Mouse (Mus musculus) midbrain, embryonic 13.5 days (tissue): ENCODE results near the gene Cbx2. TPM values are rescaled to one million over a fixed set of nuclear protein-coding genes. Genes with fewer than 3 reads are reported as not detected.

Source experiments
- ATAC-seq: fragments of 200-750 bp; cut with Nextera tagmentation; 2 replicates; pipeline ENCODE4 v1.8.0; 2017; ENCODE audit warnings: mild to moderate bottlenecking, moderate TSS enrichment, moderate library complexity
- H3K27ac ChIP-seq: fragments of 300-500 bp; sonication (generic); 2 replicates; pipeline ENCODE4 v1.5.1; 2015; ENCODE audit warnings: inconsistent platforms, mild to moderate bottlenecking, moderate library complexity
- H3K27me3 ChIP-seq: fragments of 300-500 bp; sonication (generic); 2 replicates; pipeline ENCODE4 v1.6.1; 2015; ENCODE audit warnings: mild to moderate bottlenecking, inconsistent platforms
- H3K36me3 ChIP-seq: fragments of 300-500 bp; sonication (generic); 2 replicates; pipeline ENCODE4 v1.6.1; 2015; ENCODE audit warnings: mild to moderate bottlenecking, inconsistent platforms
- H3K4me1 ChIP-seq: fragments of 300-500 bp; sonication (generic); replicated peaks from 2 replicates; pipeline ENCODE4 v1.6.1; 2015; ENCODE audit warnings: inconsistent platforms
- H3K4me2 ChIP-seq: fragments of 300-500 bp; sonication (generic); replicated peaks from 2 replicates; pipeline ENCODE4 v1.6.1; 2015; ENCODE audit warnings: moderate library complexity, mild to moderate bottlenecking, inconsistent platforms
- H3K4me3 ChIP-seq: fragments of 300-500 bp; sonication (generic); replicated peaks from 2 replicates; pipeline ENCODE4 v1.5.1; 2015; ENCODE audit warnings: mild to moderate bottlenecking, inconsistent platforms
- H3K9ac ChIP-seq: fragments of 300-500 bp; sonication (generic); replicated peaks from 2 replicates; pipeline ENCODE4 v1.6.1; 2015; ENCODE audit warnings: mild to moderate bottlenecking, inconsistent platforms
- H3K9me3 ChIP-seq: fragments of 300-500 bp; sonication (generic); 2 replicates; pipeline ENCODE4 v1.6.1; 2016; ENCODE audit warnings: mild to moderate bottlenecking, inconsistent platforms
- WGBS: fragments of 180-500 bp; shearing (Covaris S2); methylation state at CpG from one replicate; pipeline ENCODE4 v1.1.7; 2015; 5-methylcytosine and 5-hydroxymethylcytosine counted together
- polyA plus RNA-seq: library from polyadenylated mRNA; unstranded; fragments of >200 nt; fragmentation: Nextera tagmentation; extraction: Ambion mirVana; gene quantifications from 2 replicates; pipeline ENCODE4 v1.2.1, GENCODE M21; 2015

Cbx2 gene
- polyA plus RNA-seq, 1 experiment from 2014 or later: 34.7 TPM

GRCm38 (mm10) chr11:119022068-119022894, 481 bp upstream of the Cbx2 start:
- Histone ChIP-seq H3K27ac (peak overlapping the region; percentile 92), H3K9ac (peak overlapping the region; percentile 96), H3K4me3 (peak overlapping the region; percentile 93), H3K36me3 (peaks cover 13% of the 10 kb centered on the region), H3K27me3 (peaks cover 12% of the 10 kb centered on the region), H3K9me3 (no peaks in the 10 kb centered on the region), H3K4me1 (peaks cover 47% of the 10 kb centered on the region), H3K4me2 (peak overlapping the region; percentile 96)
- 4% methylated on average over 41 of the region's 42 CpGs for WGBS
- ATAC-seq: no peak

- Histone ChIP-seq H3K9ac (peak overlapping the region; percentile 96), H3K4me3 (peak overlapping the region; percentile 93), H3K4me2 (peak overlapping the region; percentile 96), H3K27ac (peak overlapping the region; percentile 92), H3K9me3 (no peaks in the 10 kb centered on the region), H3K36me3 (peaks cover 27% of the 10 kb centered on the region), H3K4me1 (peaks cover 57% of the 10 kb centered on the region), H3K27me3 (peaks cover 12% of the 10 kb centered on the region)
- under 1% methylated on average over 15 of the region's 15 CpGs for WGBS
- peak; percentile 43 for ATAC-seq
These were observed 836 bp downstream of the Cbx2 start for GRCm38 (mm10) chr11:119023616-119023980.

- Histone ChIP-seq H3K36me3 (peaks cover 33% of the 10 kb centered on the region), H3K27me3 (peaks cover 12% of the 10 kb centered on the region), H3K27ac (peak overlapping the region; percentile 92), H3K4me2 (peak overlapping the region; percentile 96), H3K9me3 (no peaks in the 10 kb centered on the region), H3K4me1 (peaks cover 63% of the 10 kb centered on the region), H3K4me3 (peak overlapping the region; percentile 93), H3K9ac (peak overlapping the region; percentile 96)
- ATAC-seq: no peak
- WGBS: 20% methylated on average over 7 of the region's 7 CpGs
These were observed 1.5 kb downstream of the Cbx2 start for GRCm38 (mm10) chr11:119024260-119024659.

- peak overlapping the region; percentile 51; the same call in 1 of the 2 replicates for H3K27ac ChIP-seq
- peak overlapping the region; percentile 93 for H3K4me3 ChIP-seq
- peak overlapping the region; percentile 96 for H3K9ac ChIP-seq
- ATAC-seq: no peak
- peaks cover under 1% of the 10 kb centered on the region; the same call in 1 of the 2 replicates for H3K27me3 ChIP-seq
- WGBS: 44% methylated on average over 12 of the region's 12 CpGs
- H3K36me3 ChIP-seq: peaks cover 52% of the 10 kb centered on the region
- peaks cover 69% of the 10 kb centered on the region for H3K4me1 ChIP-seq
- H3K4me2 ChIP-seq: peak overlapping the region; percentile 96
- no peaks in the 10 kb centered on the region for H3K9me3 ChIP-seq
These were observed 3.4 kb downstream of the Cbx2 start for GRCm38 (mm10) chr11:119026203-119026602.

GRCm38 (mm10) chr11:119033874-119034558, 11.3 kb downstream of the Cbx2 start:
- WGBS: 2% methylated on average over 26 of the region's 26 CpGs
- H3K27ac ChIP-seq: no peak overlapping the region
- H3K4me1 ChIP-seq: peaks cover 65% of the 10 kb centered on the region
- H3K4me2 ChIP-seq: peak overlapping the region; percentile 48
- peak; percentile 49; the same call in 1 of the 2 replicates for ATAC-seq
- peak overlapping the region; percentile 23 for H3K4me3 ChIP-seq
- peaks cover 27% of the 10 kb centered on the region for H3K36me3 ChIP-seq
- no peak overlapping the region; the same call in 1 of the 2 replicates for H3K9ac ChIP-seq
- H3K9me3 ChIP-seq: no peaks in the 10 kb centered on the region
- H3K27me3 ChIP-seq: peaks cover 52% of the 10 kb centered on the region

- Histone ChIP-seq H3K4me1 (peaks cover 65% of the 10 kb centered on the region), H3K4me2 (peak overlapping the region; percentile 48), H3K27ac (no peak overlapping the region), H3K9ac (no peak overlapping the region; the same call in 1 of the 2 replicates), H3K36me3 (peaks cover 21% of the 10 kb centered on the region), H3K9me3 (no peaks in the 10 kb centered on the region), H3K4me3 (peak overlapping the region; percentile 23), H3K27me3 (peaks cover 56% of the 10 kb centered on the region)
- 3% methylated on average over 19 of the region's 19 CpGs for WGBS
- ATAC-seq: peak; percentile 28; the same call in 1 of the 2 replicates
These were observed 11.9 kb downstream of the Cbx2 start for GRCm38 (mm10) chr11:119034635-119035034.

- Histone ChIP-seq H3K27me3 (peaks cover 56% of the 10 kb centered on the region), H3K4me2 (peak overlapping the region; percentile 48), H3K36me3 (peaks cover 16% of the 10 kb centered on the region), H3K4me1 (peaks cover 69% of the 10 kb centered on the region), H3K9ac (no peak overlapping the region), H3K4me3 (peak overlapping the region; percentile 23), H3K27ac (no peak overlapping the region), H3K9me3 (no peaks in the 10 kb centered on the region)
- 2% methylated on average over 21 of the region's 21 CpGs for WGBS
- no peak for ATAC-seq
These were observed 12.4 kb downstream of the Cbx2 start for GRCm38 (mm10) chr11:119035094-119035685.

- H3K4me3 ChIP-seq: peak overlapping the region; percentile 23
- no peak for ATAC-seq
- H3K27ac ChIP-seq: no peak overlapping the region
- H3K27me3 ChIP-seq: peaks cover 56% of the 10 kb centered on the region
- no peaks in the 10 kb centered on the region for H3K9me3 ChIP-seq
- H3K4me2 ChIP-seq: peak overlapping the region; percentile 48
- H3K9ac ChIP-seq: no peak overlapping the region
- H3K36me3 ChIP-seq: peaks cover 10% of the 10 kb centered on the region
- under 1% methylated on average over 21 of the region's 21 CpGs for WGBS
- H3K4me1 ChIP-seq: peaks cover 71% of the 10 kb centered on the region
These were observed 13.0 kb downstream of the Cbx2 start for GRCm38 (mm10) chr11:119035686-119036165.

- ATAC-seq: no peak
- no peak overlapping the region for H3K9ac ChIP-seq
- peaks cover 56% of the 10 kb centered on the region for H3K27me3 ChIP-seq
- H3K4me1 ChIP-seq: peaks cover 72% of the 10 kb centered on the region
- WGBS: 3% methylated on average over 15 of the region's 15 CpGs
- H3K4me2 ChIP-seq: peak overlapping the region; percentile 83; the same call in 1 of the 2 replicates
- H3K27ac ChIP-seq: no peak overlapping the region
- no peaks in the 10 kb centered on the region for H3K9me3 ChIP-seq
- H3K36me3 ChIP-seq: peaks cover 7% of the 10 kb centered on the region
- peak overlapping the region; percentile 47 for H3K4me3 ChIP-seq
These were observed 13.7 kb downstream of the Cbx2 start for GRCm38 (mm10) chr11:119036447-119036846.

GRCm38 (mm10) chr11:119036934-119037779, 14.4 kb downstream of the Cbx2 start:
- H3K9ac ChIP-seq: peak overlapping the region; percentile 65
- H3K27me3 ChIP-seq: peaks cover 61% of the 10 kb centered on the region
- H3K4me2 ChIP-seq: peak overlapping the region; percentile 83
- H3K4me1 ChIP-seq: peaks cover 79% of the 10 kb centered on the region
- WGBS: 1% methylated on average over 57 of the region's 57 CpGs
- H3K36me3 ChIP-seq: peaks cover 7% of the 10 kb centered on the region
- no peak for ATAC-seq
- H3K27ac ChIP-seq: no peak overlapping the region
- peak overlapping the region; percentile 47 for H3K4me3 ChIP-seq
- H3K9me3 ChIP-seq: no peaks in the 10 kb centered on the region

- Histone ChIP-seq H3K4me2 (peak overlapping the region; percentile 83), H3K27me3 (peaks cover 69% of the 10 kb centered on the region), H3K27ac (no peak overlapping the region), H3K4me1 (peaks cover 86% of the 10 kb centered on the region), H3K9ac (no peak overlapping the region), H3K36me3 (peaks cover 7% of the 10 kb centered on the region), H3K4me3 (peak overlapping the region; percentile 47), H3K9me3 (no peaks in the 10 kb centered on the region)
- WGBS: 3% methylated on average over 18 of the region's 18 CpGs
- ATAC-seq: no peak
These were observed 15.1 kb downstream of the Cbx2 start for GRCm38 (mm10) chr11:119037780-119038401.
